Mouse (Mus musculus) kidney, adult 9 months (tissue): ENCODE results near the gene Dynll1.
"Not testable (repeated sequence)": the region's sequence is repeated elsewhere in the genome, so short reads cannot be mapped to it uniquely, and the experiment has no call there.

Experiments
- DNase-seq: peaks from one replicate; pipeline ENCODE4 v3.0.0; 2022

Dynll1 gene

DNA sequence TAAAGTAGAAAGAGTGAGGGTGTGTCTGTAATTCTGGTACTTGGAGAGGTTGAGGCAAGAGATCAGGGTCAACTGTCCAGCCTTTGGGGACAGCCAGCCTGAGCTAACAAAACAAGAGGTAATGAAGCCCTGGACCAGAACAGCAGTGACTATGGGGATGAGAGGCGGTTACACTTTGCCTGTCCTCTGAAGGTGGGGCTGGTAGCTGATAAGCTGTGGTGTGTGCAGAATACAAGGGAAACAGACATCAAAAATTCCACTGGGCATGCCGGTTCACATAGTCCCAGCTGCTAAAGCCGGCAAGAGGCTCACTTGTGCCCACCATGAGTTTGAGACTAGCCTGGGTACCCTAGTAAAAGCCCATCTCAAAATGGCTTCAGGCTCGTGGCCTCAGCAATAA, 11.6 kb upstream of the Dynll1 start:
- DNase-seq = no peak

DNA sequence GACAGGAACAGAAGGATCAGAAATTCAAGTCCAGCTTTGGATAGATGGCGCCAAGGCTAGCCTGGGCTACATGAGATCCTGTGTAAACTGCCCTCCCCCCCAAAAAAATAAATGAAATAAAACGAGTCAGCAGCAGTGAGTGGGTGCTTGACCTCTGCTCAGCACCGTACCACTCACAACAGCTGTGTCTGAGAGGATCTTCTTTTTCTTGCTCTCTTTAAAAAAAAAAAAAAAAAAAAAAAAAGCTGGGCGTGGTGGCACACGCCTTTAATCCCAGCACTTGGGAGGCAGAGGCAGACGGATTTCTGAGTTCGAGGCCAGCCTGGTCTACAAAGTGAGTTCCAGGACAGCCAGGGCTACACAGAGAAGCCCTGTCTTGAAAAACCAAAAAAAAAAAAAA, 1.4 kb upstream of the Dynll1 start:
- DNase-seq = not testable (repeated sequence)

DNA sequence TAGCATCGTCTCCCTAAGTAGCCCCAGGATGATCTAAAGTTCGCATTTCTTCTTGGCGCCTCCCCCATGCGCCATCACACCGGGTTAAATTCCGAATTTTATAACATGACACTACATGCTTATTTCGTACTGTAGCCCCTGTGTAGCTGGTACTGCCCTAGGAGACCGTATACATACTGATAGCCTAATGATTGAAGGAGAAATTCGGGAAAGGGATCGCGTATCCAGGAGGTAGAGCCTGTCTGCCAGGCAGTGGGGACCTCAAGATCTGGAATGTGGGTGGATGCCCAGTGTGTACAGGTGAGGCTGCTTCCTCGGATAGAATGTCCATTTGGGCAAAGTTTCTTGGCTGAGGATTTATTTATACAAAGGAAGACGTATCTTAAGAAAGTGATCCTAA, 816 bp upstream of the Dynll1 start:
- DNase-seq = peak; percentile 28

DNA sequence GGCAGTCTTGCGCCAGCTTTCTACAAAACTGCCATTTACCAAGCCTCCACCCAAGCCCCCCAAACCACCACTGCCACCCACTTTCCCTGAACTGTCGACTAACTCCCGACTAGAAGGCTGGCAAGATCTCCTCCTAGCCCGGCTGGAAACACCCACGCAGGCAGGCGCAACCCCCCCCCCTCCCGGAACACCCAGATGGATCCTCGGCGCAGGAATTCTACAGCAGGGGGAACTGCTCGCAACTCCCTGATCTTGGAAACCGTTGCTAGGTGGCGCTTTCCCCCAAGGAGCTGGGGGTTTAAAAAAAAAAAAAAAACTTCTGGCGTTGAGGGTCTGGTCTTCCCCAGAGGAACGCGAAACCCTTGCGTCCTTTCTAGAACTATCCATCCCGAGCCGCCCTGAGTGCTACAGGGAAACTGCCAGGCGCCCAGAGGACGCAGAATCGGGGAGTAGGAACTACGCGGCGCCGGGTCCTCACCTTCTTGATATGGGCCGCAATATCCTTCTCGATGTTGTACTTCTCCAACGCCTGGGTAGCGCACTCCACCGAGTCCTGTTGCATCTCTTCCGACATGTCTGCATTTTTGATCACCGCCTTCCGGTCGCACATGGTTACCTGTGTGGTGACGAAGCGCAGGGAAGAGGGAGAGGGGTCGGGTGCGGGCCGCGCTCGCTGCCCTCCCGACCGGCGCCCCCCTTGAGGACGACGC, 609 bp downstream of the Dynll1 start:
- DNase-seq = peak; percentile 58

DNA sequence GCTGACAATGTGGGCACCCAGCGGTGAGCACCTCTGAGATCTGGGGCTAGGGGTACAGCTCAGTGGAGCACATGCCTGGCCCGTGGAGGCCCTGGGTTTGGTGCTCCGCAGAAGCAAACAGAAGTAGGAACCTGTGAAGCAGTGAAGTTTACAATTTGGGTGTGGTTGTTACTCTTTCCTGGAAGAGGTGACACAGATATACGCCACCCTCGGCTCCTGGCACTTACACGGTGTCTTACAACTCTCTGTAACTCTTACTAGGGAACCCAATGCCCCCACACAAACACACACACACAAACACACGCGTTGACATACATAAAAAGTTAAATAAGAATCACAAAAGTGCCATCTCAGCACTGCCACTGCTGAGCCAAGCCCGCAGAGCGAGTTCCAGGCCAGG, 4.5 kb downstream of the Dynll1 start:
- no peak for DNase-seq

DNA sequence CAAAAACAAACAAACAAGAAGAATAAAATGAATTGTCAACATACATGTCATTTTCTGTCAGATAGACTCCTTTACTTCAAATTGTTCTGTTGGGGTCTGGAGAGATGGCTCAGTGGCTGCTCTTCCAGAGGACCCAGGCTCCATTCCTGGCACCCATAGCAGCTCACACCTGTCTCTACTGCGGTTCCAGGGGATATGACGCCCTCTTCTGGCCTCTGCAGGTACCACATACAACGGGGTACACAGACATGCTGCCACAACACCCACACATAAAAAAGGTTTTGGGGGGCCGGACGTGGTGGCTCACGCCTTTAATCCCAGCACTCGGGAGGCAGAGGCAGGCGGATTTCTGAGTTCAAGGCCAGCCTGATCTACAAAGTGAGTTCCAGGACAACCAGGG, 6.6 kb downstream of the Dynll1 start:
- DNase-seq = no peak

DNA sequence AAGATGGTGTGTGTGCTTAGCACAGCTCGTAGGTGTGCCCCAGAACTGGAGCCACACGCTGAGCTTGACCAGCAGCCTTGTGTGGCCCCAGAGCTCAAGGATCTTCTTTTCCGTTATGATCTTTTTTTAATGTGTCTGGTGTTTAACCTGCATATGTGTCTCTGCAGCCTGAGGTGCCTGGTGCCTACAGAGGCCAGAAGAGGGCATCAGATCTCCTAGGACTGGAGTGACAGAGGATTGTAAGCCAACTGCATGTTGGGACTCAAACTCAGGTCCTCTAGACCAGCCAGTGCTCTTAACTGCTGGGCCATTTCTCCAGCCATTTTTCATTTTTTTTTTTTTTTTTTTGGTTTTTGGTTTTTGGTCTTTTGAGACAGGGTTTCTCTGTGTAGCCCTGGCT, 16.1 kb downstream of the Dynll1 start:
- no peak for DNase-seq

DNA sequence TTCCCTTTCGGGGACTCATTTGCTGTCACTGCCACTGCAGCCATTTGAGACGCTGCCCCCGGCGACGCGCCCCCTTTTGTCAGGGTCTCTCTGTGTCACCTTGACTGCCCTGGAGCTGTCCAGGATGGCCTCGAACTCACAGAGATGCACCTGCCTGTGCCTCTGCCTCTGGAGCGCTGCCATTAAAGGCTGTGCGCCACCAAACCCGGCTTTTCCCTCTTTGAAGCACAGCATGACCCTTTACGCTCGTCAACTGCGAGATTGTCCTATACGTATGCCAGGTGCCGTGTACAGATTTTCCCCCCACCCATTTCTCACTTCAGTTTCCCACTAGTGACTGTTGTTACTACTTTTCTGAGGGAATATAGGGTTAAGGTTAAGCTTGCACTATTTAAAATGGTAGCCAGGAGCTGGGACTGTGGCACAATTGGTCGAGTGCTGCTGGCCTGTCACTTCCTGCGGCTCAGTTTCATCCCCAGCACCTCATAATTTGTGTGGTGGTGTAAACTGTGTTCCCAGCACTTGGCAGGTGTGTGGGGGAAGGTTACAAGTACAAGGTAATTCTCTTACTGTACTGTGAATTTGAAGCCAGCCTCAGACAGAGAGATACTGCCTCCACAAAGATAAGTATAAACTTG, 20.6 kb downstream of the Dynll1 start:
- peak; percentile 40 for DNase-seq

DNA sequence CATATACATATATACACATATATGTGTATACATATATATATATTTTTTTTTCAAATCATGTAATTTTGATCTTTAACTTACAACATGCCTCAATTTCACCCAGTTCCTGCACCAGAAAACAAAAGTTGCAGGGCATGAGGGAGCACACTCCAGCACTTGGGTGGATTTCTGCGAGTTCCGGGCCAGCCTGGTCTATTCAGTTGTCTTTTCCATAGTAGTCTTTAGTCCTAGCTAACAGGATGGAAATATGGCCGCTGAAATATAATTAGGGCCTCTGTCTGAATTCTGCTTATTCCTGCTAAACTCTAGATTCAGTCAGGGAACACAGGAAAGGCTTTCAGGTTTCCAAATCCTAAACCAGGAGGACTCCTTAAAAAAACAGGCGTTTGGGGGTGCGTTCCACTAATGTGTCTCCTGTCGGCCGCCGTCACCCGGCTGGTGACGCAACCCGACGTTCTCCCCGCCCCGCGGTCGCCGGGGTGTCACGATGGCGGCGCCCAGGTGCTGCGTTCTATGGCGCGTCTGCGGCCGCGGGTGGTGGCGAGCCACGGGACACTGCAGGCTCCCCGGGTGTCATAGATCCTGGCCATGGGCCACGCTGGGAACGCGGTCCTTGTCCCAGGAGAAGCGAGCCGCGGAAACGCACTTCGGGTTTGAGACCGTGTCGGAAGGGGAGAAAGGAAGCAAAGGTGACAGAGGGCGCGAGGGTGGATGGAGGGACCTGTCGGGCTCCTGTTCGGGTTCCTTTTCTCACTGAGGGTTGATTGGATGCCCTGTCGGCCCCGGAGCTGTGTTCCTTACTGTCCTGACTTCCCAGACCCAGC, 21.4 kb downstream of the Dynll1 start, which contains the start of gene Coq5:
Gene Coq5, plus strand, starts transcription at position 441 of the 824 bp plus-strand sequence.
- DNase-seq = peak; percentile 84

DNA sequence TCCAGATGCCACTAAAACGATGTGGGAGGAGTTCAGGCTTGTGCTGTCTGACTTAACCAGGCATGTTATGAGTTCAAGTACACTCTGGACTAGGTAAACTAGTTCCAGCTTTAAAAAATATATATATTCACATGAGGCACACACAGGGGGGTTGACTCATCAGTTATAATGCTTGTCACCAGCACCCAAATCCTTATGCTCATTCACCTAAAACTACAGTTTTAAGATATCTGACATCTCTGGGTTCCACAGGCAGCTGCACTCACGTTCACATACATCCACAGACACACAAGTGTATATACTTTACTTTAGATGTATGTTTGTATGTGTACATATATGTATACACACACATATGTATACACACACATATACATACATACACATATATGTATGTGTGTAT, 22.0 kb downstream of the Dynll1 start:
- no peak for DNase-seq

DNA sequence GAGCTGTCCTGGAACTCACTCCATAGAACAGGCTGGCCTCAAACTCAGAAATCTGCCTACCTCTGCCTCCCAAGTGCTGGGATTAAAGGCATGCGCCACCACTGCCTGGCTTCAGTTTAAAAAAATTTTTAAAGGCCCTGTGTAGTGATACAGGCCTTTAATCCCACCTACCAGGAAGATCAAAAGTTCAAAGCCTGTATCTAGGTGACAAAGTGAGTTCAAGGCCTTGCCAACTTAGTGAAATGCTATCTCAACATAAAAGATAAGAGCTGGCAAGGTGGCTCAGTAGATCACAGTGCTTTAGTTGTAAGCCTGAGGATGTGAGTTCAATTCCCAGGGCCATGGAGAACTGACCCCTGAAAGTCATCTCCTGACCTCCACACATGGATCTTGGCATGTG, 22.7 kb downstream of the Dynll1 start:
- no peak for DNase-seq

DNA sequence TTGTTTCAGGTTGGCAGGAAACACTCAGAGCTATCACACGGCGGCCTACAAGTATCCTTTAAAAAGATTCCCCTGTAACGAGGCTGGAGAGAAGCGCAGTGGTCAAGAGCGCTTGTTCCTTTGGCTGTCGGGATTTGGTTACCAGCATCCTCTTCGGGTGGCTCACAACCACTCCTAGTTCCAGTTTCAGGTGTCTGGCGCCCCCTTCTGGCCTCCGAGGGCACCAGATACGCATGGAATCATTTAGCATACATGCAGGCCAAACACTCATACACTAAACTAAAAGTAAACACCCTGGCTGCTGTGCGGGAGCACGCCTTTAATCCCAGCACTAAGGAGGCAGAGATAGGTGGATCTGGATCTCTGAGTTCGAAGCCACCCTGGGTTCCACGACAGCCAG, 24.8 kb downstream of the Dynll1 start:
- DNase-seq = no peak

DNA sequence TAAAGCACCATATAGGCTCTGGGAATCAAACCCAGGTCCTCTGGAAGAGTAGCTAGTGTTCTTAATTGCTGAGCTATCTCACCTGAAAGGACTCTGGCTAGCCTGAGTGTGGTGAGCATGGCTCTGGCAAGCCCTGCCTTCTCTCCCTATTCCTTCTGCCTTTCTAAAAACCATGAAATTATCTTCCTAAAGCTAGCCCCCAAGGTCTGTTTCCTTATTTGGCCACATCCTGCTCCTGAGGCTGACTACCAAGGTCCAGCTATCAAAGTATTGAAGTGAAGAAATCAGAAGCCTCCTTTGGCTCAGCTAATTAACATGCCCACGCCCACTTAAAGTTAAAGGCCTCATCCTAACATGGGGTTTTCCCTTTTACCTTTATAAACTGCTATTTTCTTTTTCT, 26.0 kb downstream of the Dynll1 start:
- DNase-seq = no peak

DNA sequence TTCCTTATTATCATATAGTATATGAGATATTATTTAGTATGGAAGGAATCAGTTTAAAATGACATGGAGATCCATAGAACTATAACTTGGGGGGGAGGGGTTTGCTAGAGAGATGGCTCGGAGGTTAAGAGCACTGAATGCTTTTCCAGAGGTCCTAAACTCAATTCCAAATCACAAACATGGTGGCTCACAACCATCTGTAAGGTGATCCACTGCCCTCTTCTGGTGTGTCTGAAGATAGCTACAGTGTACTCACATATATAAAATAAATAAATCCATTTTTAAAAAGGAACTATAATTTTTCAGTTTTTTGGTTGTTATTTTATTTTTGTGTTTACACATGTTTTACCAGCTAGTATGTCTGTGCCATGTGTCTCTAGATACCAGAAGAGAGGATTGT, 26.4 kb downstream of the Dynll1 start:
- DNase-seq = no peak

DNA sequence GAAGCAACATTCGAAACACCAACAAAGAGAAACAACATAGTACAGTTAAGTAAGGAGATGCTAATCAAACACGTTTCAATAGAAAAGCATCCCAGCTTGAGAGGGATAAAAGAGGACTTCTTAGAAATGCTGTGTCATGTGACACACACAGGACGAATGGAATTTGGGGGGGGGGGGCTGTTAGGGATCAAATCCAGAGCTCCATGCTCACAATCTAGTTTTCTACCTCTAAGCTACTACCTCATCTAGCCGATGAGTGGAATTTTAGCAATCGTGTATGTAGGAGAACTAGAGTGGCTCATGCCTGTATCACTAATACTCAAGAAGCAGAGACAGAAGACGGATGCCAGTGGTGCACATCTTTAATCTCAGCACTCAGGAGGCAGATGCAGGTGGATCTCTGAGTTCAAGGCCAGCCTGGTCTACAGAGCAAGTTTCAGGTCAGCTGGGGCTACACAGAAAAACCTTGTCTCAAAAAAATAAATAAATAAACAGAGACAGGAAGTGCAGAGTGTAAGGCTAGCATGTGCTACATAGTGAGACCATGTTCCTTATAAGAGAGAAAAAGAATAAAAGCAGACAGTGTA, 27.2 kb downstream of the Dynll1 start:
- no peak for DNase-seq

DNA sequence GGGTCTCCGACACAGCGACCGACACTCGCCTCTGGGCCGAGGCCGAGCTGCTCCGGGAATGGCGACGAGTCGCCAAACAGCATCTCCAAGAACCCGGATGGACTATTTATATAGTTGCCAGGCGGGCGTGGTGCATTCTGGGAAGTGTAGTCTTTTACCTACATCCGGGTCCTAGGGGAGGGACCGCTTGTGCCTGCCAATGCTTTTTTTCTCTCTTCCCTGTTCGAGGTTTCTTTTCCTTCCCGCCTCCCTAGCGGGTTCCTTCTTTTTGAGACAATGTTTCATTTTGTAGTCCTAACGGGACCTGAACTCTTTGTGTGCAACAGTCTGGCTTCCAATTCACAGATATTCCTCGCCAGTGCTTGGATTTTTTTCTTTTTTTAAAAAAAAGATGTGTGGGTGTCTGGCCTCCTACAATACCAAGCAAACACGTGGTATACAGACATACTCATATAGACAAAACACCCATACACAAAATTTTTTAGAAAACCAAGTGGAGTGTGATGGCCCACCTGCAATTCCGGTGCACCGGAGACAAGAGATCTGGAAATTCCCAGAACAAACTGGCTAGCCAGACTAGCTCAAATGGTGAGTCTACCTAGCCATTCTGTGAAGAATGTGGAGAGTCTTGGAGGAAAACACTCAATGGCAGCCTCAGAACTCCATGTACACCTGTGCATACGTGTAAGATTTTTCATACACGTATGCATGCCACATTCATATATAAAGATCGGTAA, 27.8 kb downstream of the Dynll1 start, which contains the start of gene Rnf10:
Gene Rnf10, minus strand, starts transcription at position 87 of the 737 bp plus-strand sequence.
- peak; percentile 99 for DNase-seq

DNA sequence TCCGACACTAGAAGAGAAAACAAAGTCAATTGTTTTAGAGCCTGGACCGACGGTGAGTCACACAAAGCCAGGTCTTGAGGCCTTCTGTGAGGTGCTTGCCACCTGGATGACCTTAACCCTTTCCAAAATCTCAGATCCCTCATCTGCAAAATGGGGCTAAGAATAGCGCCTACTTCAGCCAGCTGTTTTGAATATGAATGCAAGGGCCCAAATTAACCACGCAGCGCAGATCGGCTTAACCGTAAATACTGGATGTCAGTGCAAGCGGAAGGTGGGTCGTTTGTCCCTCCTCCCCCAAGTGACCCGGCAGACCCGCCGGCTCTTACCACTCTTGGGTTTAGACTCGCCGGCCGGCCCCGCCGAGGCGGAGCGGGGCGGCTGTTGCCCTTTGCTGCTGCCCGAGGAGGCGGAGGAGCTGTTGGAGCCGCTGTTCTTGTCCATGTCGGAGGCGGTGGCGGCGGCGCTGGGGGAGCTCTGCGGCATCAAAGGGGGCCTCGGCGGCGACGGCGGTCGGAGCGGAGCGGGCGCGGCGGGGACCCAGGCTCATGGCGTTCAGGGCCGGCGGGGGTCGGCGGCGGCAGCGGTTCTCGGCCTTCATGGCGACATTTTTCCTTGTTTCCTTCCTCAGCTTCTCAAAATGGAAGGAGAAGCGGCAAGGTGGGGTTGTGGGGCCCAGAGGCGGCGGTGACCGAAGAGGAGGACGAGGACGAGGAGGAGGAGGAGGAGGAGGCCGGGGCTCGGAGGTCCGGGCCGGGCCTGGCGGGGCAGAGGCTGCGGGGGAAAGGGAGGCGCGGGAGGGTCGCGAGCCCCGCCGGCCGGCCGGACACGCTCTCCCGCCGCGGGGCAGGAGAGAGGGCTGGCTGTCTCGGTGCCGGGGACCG, 28.6 kb downstream of the Dynll1 start:
- peak; percentile 42 for DNase-seq

DNA sequence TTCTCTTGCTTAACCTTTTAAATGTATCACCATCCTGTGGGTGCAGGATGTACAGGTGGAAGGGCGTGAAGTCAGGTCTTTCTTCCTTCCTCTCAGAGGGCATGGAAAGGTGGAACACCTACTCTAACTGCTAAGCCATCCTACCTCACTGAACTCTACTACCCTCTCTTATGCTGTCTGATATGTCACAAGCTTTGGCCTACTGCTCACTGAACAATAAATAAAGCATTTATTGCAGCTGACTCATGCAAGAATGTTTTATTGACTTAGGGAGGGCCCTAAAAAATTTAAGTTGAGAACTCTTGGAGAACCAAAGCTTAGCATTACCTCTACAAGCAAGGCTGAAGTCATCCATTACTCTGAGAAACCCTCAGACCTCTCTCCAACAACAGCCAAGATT, 30.8 kb downstream of the Dynll1 start:
- DNase-seq = no peak

DNA sequence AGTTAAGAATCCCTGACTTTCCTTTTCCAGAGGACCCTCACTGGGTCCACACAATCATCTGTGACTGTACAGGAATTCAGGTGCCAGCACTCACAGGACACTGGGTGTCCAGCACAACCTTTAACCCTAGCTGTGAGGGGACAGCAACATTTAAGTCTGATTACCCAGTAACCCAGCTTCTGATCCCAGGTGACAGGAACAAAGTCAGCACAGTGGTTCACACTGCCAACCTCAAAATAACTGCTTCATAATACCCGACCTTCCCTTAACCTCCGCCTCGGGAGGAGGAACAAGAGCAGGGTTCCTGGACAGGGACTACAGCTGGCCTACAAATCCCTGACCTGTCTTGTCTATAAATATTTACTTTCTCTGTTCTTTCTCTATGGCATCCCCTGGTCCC, 32.5 kb downstream of the Dynll1 start:
- DNase-seq = peak; percentile 55

DNA sequence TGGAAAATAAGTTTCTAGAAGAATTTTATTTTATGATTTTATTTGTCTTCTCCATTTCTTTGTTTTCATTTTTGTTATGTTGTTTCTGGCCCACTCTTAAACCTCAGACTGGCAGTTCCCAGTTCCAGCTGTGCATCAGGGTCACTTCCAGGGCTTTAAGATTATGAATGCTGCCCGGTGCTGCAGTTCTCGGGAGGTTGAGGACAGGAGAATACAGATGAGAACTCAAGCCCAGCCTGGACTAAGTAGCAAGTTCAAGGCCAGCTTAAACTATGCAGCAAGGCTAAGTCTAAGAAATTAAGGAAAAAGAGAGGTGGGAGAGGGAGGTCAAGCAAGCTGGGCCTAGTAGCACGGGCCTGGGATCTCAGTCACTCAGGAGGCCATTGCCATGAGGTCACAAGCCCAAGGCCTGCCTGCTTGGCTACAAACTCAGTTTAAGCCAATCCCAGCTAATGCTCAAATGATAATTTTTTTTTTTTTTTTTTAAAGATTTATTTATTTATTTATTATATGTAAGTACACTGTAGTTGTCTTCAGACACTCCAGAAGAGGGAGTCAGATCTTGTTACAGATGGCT, 33.2 kb downstream of the Dynll1 start:
- DNase-seq = no peak

DNA sequence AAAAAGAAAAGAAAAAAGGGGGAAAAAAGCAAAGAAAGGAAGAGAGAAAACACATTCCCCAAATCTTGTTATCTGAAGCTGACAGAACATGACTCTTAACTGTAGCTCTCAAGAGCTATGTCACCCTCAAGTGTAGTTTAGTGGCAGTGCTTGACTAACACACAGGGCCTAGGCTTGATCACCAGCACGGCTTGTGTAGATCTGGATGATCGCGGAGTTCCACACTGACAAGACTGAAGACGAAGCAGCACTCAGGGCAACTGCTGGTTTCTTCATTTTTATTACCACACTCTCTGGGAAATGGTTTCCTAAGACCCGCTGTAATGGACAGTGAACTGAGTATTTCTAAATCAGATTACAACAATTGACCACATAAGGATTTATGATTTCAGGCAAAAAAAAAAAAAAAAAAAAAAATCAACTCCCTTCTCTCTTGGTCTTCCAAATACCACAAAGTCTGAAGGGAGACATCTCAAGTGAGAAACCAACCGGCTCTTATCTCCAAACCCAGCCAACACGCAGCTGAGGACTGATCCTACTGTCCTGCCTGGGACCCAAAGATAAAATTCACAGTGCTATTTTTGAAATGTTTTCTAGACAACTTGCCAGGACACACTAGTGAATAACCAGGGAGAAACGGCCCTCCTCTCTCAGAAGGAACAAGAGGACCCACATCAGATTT, 33.9 kb downstream of the Dynll1 start:
- no peak for DNase-seq
